Mouse (Mus musculus): ENCODE measurements around the gene Zfp691. TPM values are rescaled to one million over a fixed set of nuclear protein-coding genes. Genes with fewer than 3 reads are reported as not detected.
A peak's percentile ranks its signal among the peaks of the same experiment; 100 is the strongest.

Gene Zfp691
- polyA plus RNA-seq, 1 experiment from 2014 or later: 9.3 TPM

- no peak overlapping the region for H3K4me3 ChIP-seq
- H3K4me2 ChIP-seq (replicated peaks): no peak overlapping the region
- H3K27me3 ChIP-seq (replicated peaks): no peaks in the 10 kb centered on the region
- H3K9me3 ChIP-seq: no peaks in the 10 kb centered on the region
- H3K36me3 ChIP-seq: no peaks in the 10 kb centered on the region
- H3K9ac ChIP-seq: no peak overlapping the region
- H3K27ac ChIP-seq: no peak overlapping the region
- 65% methylated on average over 4 of the region's 4 CpGs for whole genome bisulfite sequencing
- no peak for ATAC-seq (ENCODE audit: low FRiP score, low read depth)
- H3K4me1 ChIP-seq: no peaks in the 10 kb centered on the region
Observed at GRCm38 (mm10) chr4:119162990-119163389, 11.0 kb downstream of the Zfp691 start.

- no peaks in the 10 kb centered on the region for H3K4me1 ChIP-seq
- no peaks in the 10 kb centered on the region for H3K27me3 ChIP-seq (replicated peaks)
- no peak overlapping the region for H3K4me3 ChIP-seq
- H3K9me3 ChIP-seq: no peaks in the 10 kb centered on the region
- WGBS: 82% methylated on average over 3 of the region's 3 CpGs
- ATAC-seq (ENCODE audit: low FRiP score, low read depth): no peak
- H3K4me2 ChIP-seq (replicated peaks): no peak overlapping the region
- no peak overlapping the region for H3K9ac ChIP-seq
- H3K27ac ChIP-seq: no peak overlapping the region
- H3K36me3 ChIP-seq: no peaks in the 10 kb centered on the region
Observed at GRCm38 (mm10) chr4:119161358-119161757, 12.6 kb downstream of the Zfp691 start.

GRCm38 (mm10) chr4:119157891-119158290 is 16.1 kb downstream of the Zfp691 start:
- H3K4me2 ChIP-seq (replicated peaks): no peak overlapping the region
- no peaks in the 10 kb centered on the region for H3K36me3 ChIP-seq
- H3K4me3 ChIP-seq: no peak overlapping the region
- H3K4me1 ChIP-seq: no peaks in the 10 kb centered on the region
- no peak for ATAC-seq (ENCODE audit: low FRiP score, low read depth)
- no peaks in the 10 kb centered on the region for H3K9me3 ChIP-seq
- 85% methylated on average over 5 of the region's 5 CpGs for WGBS
- no peak overlapping the region for H3K27ac ChIP-seq
- no peaks in the 10 kb centered on the region for H3K27me3 ChIP-seq (replicated peaks)
- H3K9ac ChIP-seq: no peak overlapping the region

GRCm38 (mm10) chr4:119157186-119157585 is 16.8 kb downstream of the Zfp691 start:
- no peak overlapping the region for H3K27ac ChIP-seq
- no peak for ATAC-seq (ENCODE audit: low FRiP score, low read depth)
- 35% methylated on average over 2 of the region's 2 CpGs for WGBS
- no peak overlapping the region for H3K9ac ChIP-seq
- no peaks in the 10 kb centered on the region for H3K9me3 ChIP-seq
- H3K4me2 ChIP-seq (replicated peaks): no peak overlapping the region
- H3K4me3 ChIP-seq: no peak overlapping the region
- no peaks in the 10 kb centered on the region for H3K36me3 ChIP-seq
- no peaks in the 10 kb centered on the region for H3K27me3 ChIP-seq (replicated peaks)
- H3K4me1 ChIP-seq: no peaks in the 10 kb centered on the region

GRCm38 (mm10) chr4:119148741-119149140 is 25.3 kb downstream of the Zfp691 start:
- Histone ChIP-seq H3K4me1 (no peaks in the 10 kb centered on the region), H3K9ac (no peak overlapping the region), H3K36me3 (no peaks in the 10 kb centered on the region), H3K27me3 (replicated peaks) (no peaks in the 10 kb centered on the region), H3K9me3 (no peaks in the 10 kb centered on the region), H3K4me3 (no peak overlapping the region), H3K27ac (no peak overlapping the region), H3K4me2 (replicated peaks) (no peak overlapping the region)
- ATAC-seq (ENCODE audit: low FRiP score, low read depth): no peak
- 88% methylated on average over 11 of the region's 11 CpGs for WGBS

- no peaks in the 10 kb centered on the region for H3K27me3 ChIP-seq (replicated peaks)
- no peak overlapping the region for H3K9ac ChIP-seq
- no peak overlapping the region for H3K27ac ChIP-seq
- ATAC-seq (ENCODE audit: low FRiP score, low read depth): no peak
- no peaks in the 10 kb centered on the region for H3K9me3 ChIP-seq
- WGBS: 91% methylated on average over 5 of the region's 5 CpGs
- no peaks in the 10 kb centered on the region for H3K4me1 ChIP-seq
- H3K4me3 ChIP-seq: no peak overlapping the region
- H3K36me3 ChIP-seq: no peaks in the 10 kb centered on the region
- no peak overlapping the region for H3K4me2 ChIP-seq (replicated peaks)
Observed at GRCm38 (mm10) chr4:119147347-119147746, 26.6 kb downstream of the Zfp691 start.

- no peaks in the 10 kb centered on the region for H3K9me3 ChIP-seq
- no peaks in the 10 kb centered on the region for H3K4me1 ChIP-seq
- no peak overlapping the region for H3K27ac ChIP-seq
- no peaks in the 10 kb centered on the region for H3K36me3 ChIP-seq
- WGBS: 90% methylated on average over 7 of the region's 7 CpGs
- ATAC-seq (ENCODE audit: low FRiP score, low read depth): no peak
- H3K4me3 ChIP-seq: no peak overlapping the region
- no peak overlapping the region for H3K4me2 ChIP-seq (replicated peaks)
- H3K9ac ChIP-seq: no peak overlapping the region
- H3K27me3 ChIP-seq (replicated peaks): no peaks in the 10 kb centered on the region
Observed at GRCm38 (mm10) chr4:119146816-119147215, 27.2 kb downstream of the Zfp691 start.

- H3K9ac ChIP-seq: peak overlapping the region; percentile 22; the same call in 1 of the 2 replicates
- WGBS: 28% methylated on average over 24 of the region's 24 CpGs
- ATAC-seq (ENCODE audit: low FRiP score, low read depth): no peak
Observed at GRCm38 (mm10) chr4:119142230-119142871, 31.6 kb downstream of the Zfp691 start.

GRCm38 (mm10) chr4:119141191-119141590 is 32.8 kb downstream of the Zfp691 start:
- no peaks in the 10 kb centered on the region for H3K9me3 ChIP-seq
- H3K36me3 ChIP-seq: peaks cover 8% of the 10 kb centered on the region
- WGBS: 52% methylated on average over 10 of the region's 10 CpGs
- 0 out of 2 replicates have a peak, but pooled peaks have one; percentile 16 for ATAC-seq (ENCODE audit: low FRiP score, low read depth)
- H3K4me2 ChIP-seq (replicated peaks): no peak overlapping the region
- no peak overlapping the region for H3K9ac ChIP-seq
- H3K4me1 ChIP-seq: peaks cover 9% of the 10 kb centered on the region; the same call in 1 of the 2 replicates
- no peak overlapping the region for H3K27ac ChIP-seq
- no peak overlapping the region for H3K4me3 ChIP-seq
- H3K27me3 ChIP-seq (replicated peaks): no peaks in the 10 kb centered on the region

More at GRCm38 (mm10) chr4:119142230-119142871, 31.6 kb downstream of the Zfp691 start:
- Histone ChIP-seq H3K36me3 (no peaks in the 10 kb centered on the region), H3K27me3 (replicated peaks) (no peaks in the 10 kb centered on the region), H3K9me3 (no peaks in the 10 kb centered on the region), H3K4me2 (replicated peaks) (peak overlapping the region; percentile 51), H3K4me3 (no peak overlapping the region), H3K27ac (no peak overlapping the region), H3K4me1 (peaks cover 9% of the 10 kb centered on the region; the same call in 1 of the 2 replicates)

- Histone ChIP-seq H3K9ac (no peak overlapping the region), H3K27ac (no peak overlapping the region), H3K4me1 (peaks cover 9% of the 10 kb centered on the region; the same call in 1 of the 2 replicates), H3K4me3 (no peak overlapping the region), H3K4me2 (replicated peaks) (no peak overlapping the region), H3K36me3 (peaks cover 18% of the 10 kb centered on the region), H3K27me3 (replicated peaks) (no peaks in the 10 kb centered on the region), H3K9me3 (no peaks in the 10 kb centered on the region)
- WGBS: 43% methylated on average over 3 of the region's 3 CpGs
- ATAC-seq (ENCODE audit: low FRiP score, low read depth): no peak
Observed at GRCm38 (mm10) chr4:119140126-119140525, 33.9 kb downstream of the Zfp691 start.

GRCm38 (mm10) chr4:119138776-119139175 is 35.2 kb downstream of the Zfp691 start:
- peak overlapping the region; percentile 53 for H3K4me2 ChIP-seq (replicated peaks)
- 54% methylated on average over 8 of the region's 8 CpGs for WGBS
- ATAC-seq (ENCODE audit: low FRiP score, low read depth): no peak

GRCm38 (mm10) chr4:119138171-119138570 is 35.8 kb downstream of the Zfp691 start:
- H3K4me2 ChIP-seq (replicated peaks): peak overlapping the region; percentile 53
- H3K36me3 ChIP-seq: peaks cover 38% of the 10 kb centered on the region
- peak overlapping the region; percentile 15; the same call in 1 of the 2 replicates for H3K4me3 ChIP-seq
- WGBS: 8% methylated on average over 18 of the region's 18 CpGs
- H3K27ac ChIP-seq: no peak overlapping the region
- H3K4me1 ChIP-seq: peaks cover 9% of the 10 kb centered on the region; the same call in 1 of the 2 replicates
- peak; percentile 80 for ATAC-seq (ENCODE audit: low FRiP score, low read depth)
- no peaks in the 10 kb centered on the region for H3K27me3 ChIP-seq (replicated peaks)
- H3K9me3 ChIP-seq: no peaks in the 10 kb centered on the region
- 0 out of 2 replicates have a peak overlapping the region, but pooled peaks have one; percentile 29 for H3K9ac ChIP-seq

More at GRCm38 (mm10) chr4:119138776-119139175, 35.2 kb downstream of the Zfp691 start:
- H3K27ac ChIP-seq: no peak overlapping the region
- peaks cover 32% of the 10 kb centered on the region for H3K36me3 ChIP-seq
- peaks cover 9% of the 10 kb centered on the region; the same call in 1 of the 2 replicates for H3K4me1 ChIP-seq
- no peak overlapping the region for H3K9ac ChIP-seq
- no peaks in the 10 kb centered on the region for H3K9me3 ChIP-seq
- no peaks in the 10 kb centered on the region for H3K27me3 ChIP-seq (replicated peaks)
- H3K4me3 ChIP-seq: no peak overlapping the region

GRCm38 (mm10) chr4:119137313-119137712 is 36.7 kb downstream of the Zfp691 start:
- 62% methylated on average over 8 of the region's 8 CpGs for WGBS
- no peak for ATAC-seq (ENCODE audit: low FRiP score, low read depth)
- Histone ChIP-seq H3K27me3 (replicated peaks) (no peaks in the 10 kb centered on the region), H3K4me2 (replicated peaks) (no peak overlapping the region), H3K9me3 (no peaks in the 10 kb centered on the region), H3K9ac (no peak overlapping the region), H3K4me1 (peaks cover 9% of the 10 kb centered on the region; the same call in 1 of the 2 replicates), H3K4me3 (no peak overlapping the region), H3K27ac (no peak overlapping the region), H3K36me3 (peaks cover 47% of the 10 kb centered on the region)

Data from neural tube, embryonic 12.5 days (tissue).